Mouse (Mus musculus) ZHBTc4 (cell line): ENCODE data around the gene Plppr4.

Experiments used
- DNase-seq: peaks from one replicate; pipeline ENCODE4 v3.0.0-alpha.2; 2011; ENCODE audit warnings: low read depth, low spot score

Plppr4 gene

GRCm38 (mm10) chr3:117294308-117294925 lies 66.3 kb downstream of the Plppr4 start:
- no peak for DNase-seq
